Mouse (Mus musculus): Measurements from ENCODE around the gene Cryaa. TPM values are rescaled to one million over a fixed set of nuclear protein-coding genes. Genes with fewer than 3 reads are reported as not detected.

Gene Cryaa
- polyA plus RNA-seq (2015; fragmentation: Nextera tagmentation; extraction: Ambion mirVana), result 1.9 TPM in 1 of 2 replicates, not detected in the other

DNA sequence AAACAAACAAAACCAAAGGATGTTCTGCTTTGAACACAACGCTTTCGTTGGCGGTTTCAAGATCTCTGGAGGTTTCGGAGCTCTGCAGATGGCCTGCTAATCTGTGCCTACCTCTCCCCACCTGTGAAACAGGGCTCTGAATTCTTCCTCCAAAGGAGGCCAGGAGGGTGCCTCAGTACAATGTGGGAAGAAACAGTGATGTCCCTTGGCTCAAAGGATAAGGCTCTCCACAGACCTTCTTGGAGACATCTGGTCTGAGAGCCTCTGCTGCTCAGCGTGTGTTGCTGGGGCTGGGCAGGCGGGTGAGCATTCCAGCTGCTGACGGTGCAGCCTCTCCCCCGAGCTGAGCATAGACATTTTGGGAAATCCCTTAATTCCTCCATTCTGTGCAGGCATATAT lies at the start of gene Cryaa:
TSS of gene Cryaa (plus strand) at position 301 of the 400 bp plus-strand sequence.
- Histone ChIP-seq H3K4me2 (no peak within 1 kb of the TSS), H3K9ac (no peak within 1 kb of the TSS), H3K4me3 (no peak within 1 kb of the TSS), H3K36me3 (no peaks in the 10 kb centered on the region), H3K4me1 (no peaks in the 10 kb centered on the region), H3K27me3 (0 out of 2 replicates have a peak, but pooled peaks cover 2% of the 10 kb centered on the region), H3K9me3 (no peaks in the 10 kb centered on the region), H3K27ac (no peak within 1 kb of the TSS)
- WGBS, result 67% methylated on average over 8 of the region's 8 CpGs
- ATAC-seq (ENCODE audit: insufficient number of reproducible peaks, insufficient read depth, low FRiP score, low TSS enrichment, low read depth), result no peak

DNA sequence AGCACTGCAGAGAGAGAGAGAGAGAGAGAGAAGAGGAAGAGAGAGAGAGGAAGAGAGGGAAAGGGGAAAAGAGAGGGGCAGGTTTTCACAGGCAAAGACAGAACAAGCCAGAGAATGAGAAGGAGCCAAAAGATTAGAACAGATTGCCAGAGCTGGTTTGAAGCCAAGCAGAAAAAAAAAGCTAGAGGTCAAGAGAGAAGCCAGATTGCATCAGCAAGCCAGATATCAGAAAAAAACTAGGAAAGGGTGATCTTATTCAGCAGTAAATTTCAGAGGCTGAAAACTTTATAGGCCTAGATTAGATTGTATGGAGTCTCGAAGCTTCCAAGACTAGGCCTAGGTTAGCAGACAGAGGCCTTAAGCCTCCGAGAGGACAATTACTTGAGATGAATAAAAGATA lies 49.6 kb upstream of the Cryaa start:
- no peaks in the 10 kb centered on the region for H3K9me3 ChIP-seq
- H3K9ac ChIP-seq, result no peak overlapping the region
- no peak overlapping the region for H3K27ac ChIP-seq
- no peak overlapping the region for H3K4me3 ChIP-seq
- no peaks in the 10 kb centered on the region for H3K4me1 ChIP-seq
- H3K36me3 ChIP-seq, result no peaks in the 10 kb centered on the region
- ATAC-seq (ENCODE audit: insufficient number of reproducible peaks, insufficient read depth, low FRiP score, low TSS enrichment, low read depth), result no peak
- H3K4me2 ChIP-seq, result no peak overlapping the region
- WGBS, result 95% methylated on average over 2 of the region's 2 CpGs
- H3K27me3 ChIP-seq, result no peaks in the 10 kb centered on the region

DNA sequence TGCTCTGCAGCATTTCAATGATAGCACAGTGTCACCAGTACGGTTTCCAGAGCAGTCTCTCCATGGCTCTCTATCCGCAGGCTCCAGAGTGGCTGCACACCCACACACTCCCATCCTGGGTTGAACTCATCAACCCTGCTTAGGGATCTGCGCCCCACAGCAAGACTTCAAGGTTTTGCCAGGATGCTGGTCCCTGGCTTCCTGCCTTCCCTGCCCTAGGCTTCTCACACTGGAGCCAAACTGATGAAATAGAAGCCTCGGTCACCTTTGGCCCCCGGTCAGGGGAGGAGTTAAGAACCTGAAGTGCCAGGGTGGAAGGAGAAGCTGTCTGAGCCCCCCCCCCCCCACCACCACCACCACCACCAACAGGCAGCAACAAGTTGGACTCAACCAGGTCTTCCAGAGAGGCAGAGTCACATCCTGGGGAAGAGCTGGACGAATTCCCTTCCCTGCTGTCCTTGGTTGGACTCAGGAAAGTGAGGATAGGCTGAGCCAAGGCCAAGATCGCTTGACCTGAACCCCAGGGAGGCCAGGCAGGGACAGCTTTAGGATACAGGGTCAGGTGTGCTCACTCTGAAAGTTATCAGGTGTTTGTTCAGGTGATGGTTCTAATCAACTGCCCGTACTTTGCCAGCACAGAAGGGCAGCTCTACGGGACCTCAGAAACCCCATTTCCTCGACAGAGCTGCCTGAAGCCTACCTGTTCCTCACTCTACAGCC lies 46.4 kb upstream of the Cryaa start:
- 81% methylated on average over 10 of the region's 10 CpGs for WGBS
- Histone ChIP-seq H3K4me1 (peaks cover 2% of the 10 kb centered on the region), H3K9me3 (no peaks in the 10 kb centered on the region)

DNA sequence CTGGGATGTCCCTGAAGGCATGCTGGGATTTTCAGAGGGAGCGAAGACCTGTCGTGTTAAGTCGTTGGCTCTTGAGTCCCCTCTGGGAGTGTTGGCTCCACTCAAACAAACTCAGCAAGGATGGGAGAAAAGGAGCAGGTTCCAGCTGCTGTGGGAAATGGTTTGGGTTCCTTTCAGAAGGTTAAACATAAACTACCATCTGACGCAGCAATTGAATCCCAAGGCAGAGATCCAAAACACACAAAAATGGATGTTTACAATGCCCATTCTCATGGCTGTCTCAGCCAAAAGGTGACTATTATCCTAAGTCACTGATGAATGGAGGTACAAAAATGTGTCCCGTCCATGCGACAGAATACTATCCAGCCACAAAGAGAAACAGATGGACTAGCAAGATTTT lies 44.6 kb upstream of the Cryaa start:
- H3K36me3 ChIP-seq, result no peaks in the 10 kb centered on the region
- no peak overlapping the region for H3K4me2 ChIP-seq
- H3K4me1 ChIP-seq, result peaks cover 16% of the 10 kb centered on the region
- H3K4me3 ChIP-seq, result no peak overlapping the region
- no peak overlapping the region for H3K9ac ChIP-seq
- no peaks in the 10 kb centered on the region for H3K9me3 ChIP-seq
- no peak overlapping the region for H3K27ac ChIP-seq
- ATAC-seq (ENCODE audit: insufficient number of reproducible peaks, insufficient read depth, low FRiP score, low TSS enrichment, low read depth), result no peak
- WGBS, result 81% methylated on average over 6 of the region's 6 CpGs
- peaks cover 23% of the 10 kb centered on the region for H3K27me3 ChIP-seq

More for the DNA sequence above, 46.4 kb upstream of the Cryaa start:
- H3K27me3 ChIP-seq, result peaks cover 16% of the 10 kb centered on the region
- no peak overlapping the region for H3K4me2 ChIP-seq
- H3K4me3 ChIP-seq, result no peak overlapping the region
- no peak for ATAC-seq (ENCODE audit: insufficient number of reproducible peaks, insufficient read depth, low FRiP score, low TSS enrichment, low read depth)
- no peak overlapping the region for H3K27ac ChIP-seq
- H3K9ac ChIP-seq, result no peak overlapping the region
- H3K36me3 ChIP-seq, result no peaks in the 10 kb centered on the region

DNA sequence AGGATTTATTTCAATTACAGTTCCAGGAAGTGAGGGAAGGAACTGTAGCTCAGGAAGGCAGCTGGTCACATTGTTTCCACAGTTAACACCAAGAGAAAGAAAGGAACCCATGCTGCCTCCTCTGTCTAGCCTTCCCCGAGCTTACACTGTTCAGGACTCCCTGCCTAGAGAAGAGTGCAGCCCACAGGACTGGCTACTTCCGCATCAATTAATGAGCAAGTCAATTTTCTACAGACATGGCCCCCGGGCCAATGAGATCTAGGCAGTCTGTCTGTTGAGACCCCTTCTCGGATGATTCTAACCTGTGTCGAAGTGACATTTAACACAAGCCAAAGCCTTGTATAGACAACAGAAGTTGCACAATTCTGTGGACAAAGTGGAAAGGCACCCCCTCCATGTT lies 42.7 kb upstream of the Cryaa start:
- ATAC-seq (ENCODE audit: insufficient number of reproducible peaks, insufficient read depth, low FRiP score, low TSS enrichment, low read depth), result no peak
- Histone ChIP-seq H3K4me1 (peaks cover 16% of the 10 kb centered on the region), H3K9ac (no peak overlapping the region), H3K9me3 (no peaks in the 10 kb centered on the region), H3K27ac (no peak overlapping the region), H3K36me3 (no peaks in the 10 kb centered on the region), H3K27me3 (peaks cover 23% of the 10 kb centered on the region), H3K4me3 (no peak overlapping the region), H3K4me2 (no peak overlapping the region)
- 71% methylated on average over 5 of the region's 5 CpGs for WGBS

DNA sequence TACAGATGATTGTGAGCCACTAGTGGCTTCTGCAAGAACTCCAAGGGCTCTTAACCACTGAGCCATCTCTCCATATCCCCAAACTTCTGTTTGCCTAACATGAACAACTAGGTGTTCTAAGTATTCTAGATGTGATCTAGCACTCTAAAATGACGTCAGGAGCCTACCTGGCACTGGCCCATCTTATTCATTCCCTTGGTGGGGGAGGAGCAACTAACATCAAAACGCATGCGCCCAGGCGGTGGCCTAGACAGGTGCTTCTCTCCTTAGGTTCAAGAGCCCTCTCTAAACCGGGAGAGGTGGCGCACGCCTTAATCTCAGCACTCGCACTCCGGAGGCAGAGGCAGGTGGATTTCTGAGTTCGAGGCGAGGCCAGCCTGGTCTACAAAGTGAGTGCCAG lies 41.8 kb upstream of the Cryaa start:
- peaks cover 16% of the 10 kb centered on the region for H3K4me1 ChIP-seq
- H3K9ac ChIP-seq, result no peak overlapping the region
- no peak for ATAC-seq (ENCODE audit: insufficient number of reproducible peaks, insufficient read depth, low FRiP score, low TSS enrichment, low read depth)
- H3K27ac ChIP-seq, result no peak overlapping the region
- 60% methylated on average over 11 of the region's 11 CpGs for WGBS
- no peaks in the 10 kb centered on the region for H3K9me3 ChIP-seq
- H3K27me3 ChIP-seq, result peaks cover 23% of the 10 kb centered on the region
- H3K4me2 ChIP-seq, result peak overlapping the region; percentile 97
- no peak overlapping the region for H3K4me3 ChIP-seq
- H3K36me3 ChIP-seq, result no peaks in the 10 kb centered on the region

DNA sequence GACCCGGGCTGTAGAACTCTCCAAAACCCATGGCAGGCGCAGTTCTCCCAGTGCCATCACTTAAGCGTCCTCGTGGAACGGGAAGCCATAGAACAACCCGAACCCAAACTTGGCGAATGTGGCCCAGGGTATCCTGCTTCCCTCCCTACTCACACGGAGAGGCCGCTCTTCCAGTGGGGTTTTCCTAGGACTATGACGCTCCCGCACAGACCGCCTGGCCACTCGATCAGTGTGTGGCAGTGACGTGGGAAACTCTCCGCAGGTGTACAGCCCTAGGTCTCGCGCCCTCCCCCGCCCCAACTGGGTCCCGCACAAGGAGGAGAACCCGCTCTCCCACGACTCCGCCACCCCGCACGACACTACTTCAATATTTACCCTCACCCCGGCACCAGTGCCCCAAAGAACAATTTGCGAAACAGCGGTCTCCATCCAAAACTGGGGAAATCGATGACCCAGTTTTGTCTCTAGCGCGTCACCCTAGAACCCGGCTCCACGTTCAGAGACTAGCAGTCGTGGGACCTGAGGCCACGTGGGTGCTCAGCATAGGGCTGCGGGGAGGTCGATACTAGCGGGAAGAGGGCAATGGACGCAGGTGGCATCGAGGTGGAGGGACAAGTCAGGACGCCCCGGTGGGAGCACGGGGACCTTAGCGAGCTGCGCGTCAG lies 41.2 kb upstream of the Cryaa start:
- H3K9ac ChIP-seq, result peak overlapping the region; percentile 68
- ATAC-seq (ENCODE audit: insufficient number of reproducible peaks, insufficient read depth, low FRiP score, low TSS enrichment, low read depth), result peak; percentile 27; the same call in 1 of the 2 replicates
- H3K9me3 ChIP-seq, result no peaks in the 10 kb centered on the region
- peak overlapping the region; percentile 97 for H3K4me2 ChIP-seq
- H3K27ac ChIP-seq, result no peak overlapping the region
- 3% methylated on average over 45 of the region's 45 CpGs for WGBS
- peaks cover 23% of the 10 kb centered on the region for H3K27me3 ChIP-seq
- H3K4me3 ChIP-seq, result peak overlapping the region; percentile 55
- no peaks in the 10 kb centered on the region for H3K36me3 ChIP-seq
- peaks cover 16% of the 10 kb centered on the region for H3K4me1 ChIP-seq

DNA sequence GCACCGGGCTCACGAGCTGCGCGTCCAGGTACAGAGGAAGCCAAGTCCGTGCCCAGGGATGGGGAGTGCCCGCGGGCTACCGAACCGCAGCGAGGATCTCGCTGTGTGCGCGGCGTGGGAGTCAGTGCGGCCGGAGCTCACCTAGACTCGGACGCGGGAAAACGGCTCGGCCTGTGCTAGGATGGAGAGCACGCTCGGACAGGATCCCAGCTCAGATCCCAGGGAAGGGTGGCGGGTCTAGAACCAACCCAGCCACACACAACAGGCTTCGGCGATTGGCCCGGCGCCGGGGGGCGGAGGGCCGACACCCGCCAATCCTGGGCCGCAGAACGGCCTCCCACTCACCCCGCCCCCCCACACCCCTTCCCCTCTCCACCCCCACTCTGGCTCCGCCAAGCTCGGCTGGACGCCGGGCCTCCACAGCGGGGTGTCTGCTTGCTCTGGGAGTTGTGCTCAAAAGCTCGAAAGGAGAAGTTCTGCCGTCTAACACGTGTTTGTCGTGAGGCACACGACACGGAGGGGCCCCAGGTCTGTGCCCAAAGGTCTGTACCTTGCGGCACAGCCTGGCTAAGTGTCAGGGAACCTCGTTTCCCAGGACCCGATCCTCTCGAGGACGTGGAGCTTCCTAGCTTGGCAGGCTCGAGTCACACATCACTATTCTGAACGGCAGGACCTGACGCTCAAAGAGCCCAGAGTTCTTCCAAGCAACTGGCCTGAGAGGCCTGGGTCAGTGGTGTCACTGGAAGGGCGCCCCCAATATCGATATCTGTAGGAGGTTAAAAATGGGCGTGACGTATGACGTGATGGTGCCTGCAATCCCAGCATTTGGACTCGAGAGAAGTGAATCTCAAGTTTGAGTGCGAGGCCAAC lies 40.4 kb upstream of the Cryaa start, which contains the start of gene Cbs:
TSS of gene Cbs (minus strand) at position 297 of the 870 bp plus-strand sequence.
- H3K36me3 ChIP-seq, result no peaks in the 10 kb centered on the region
- 2% methylated on average over 61 of the region's 61 CpGs for WGBS
- H3K27ac ChIP-seq, result 0 out of 2 replicates have a peak within 1 kb of the TSS, but pooled peaks have one; percentile 48
- H3K4me3 ChIP-seq, result peak within 1 kb of the TSS; percentile 55
- H3K9ac ChIP-seq, result peak within 1 kb of the TSS; percentile 68
- peak within 1 kb of the TSS; percentile 97 for H3K4me2 ChIP-seq
- peaks cover 16% of the 10 kb centered on the region for H3K4me1 ChIP-seq
- peak; percentile 82 for ATAC-seq (ENCODE audit: insufficient number of reproducible peaks, insufficient read depth, low FRiP score, low TSS enrichment, low read depth)
- H3K9me3 ChIP-seq, result no peaks in the 10 kb centered on the region
- peaks cover 23% of the 10 kb centered on the region for H3K27me3 ChIP-seq

DNA sequence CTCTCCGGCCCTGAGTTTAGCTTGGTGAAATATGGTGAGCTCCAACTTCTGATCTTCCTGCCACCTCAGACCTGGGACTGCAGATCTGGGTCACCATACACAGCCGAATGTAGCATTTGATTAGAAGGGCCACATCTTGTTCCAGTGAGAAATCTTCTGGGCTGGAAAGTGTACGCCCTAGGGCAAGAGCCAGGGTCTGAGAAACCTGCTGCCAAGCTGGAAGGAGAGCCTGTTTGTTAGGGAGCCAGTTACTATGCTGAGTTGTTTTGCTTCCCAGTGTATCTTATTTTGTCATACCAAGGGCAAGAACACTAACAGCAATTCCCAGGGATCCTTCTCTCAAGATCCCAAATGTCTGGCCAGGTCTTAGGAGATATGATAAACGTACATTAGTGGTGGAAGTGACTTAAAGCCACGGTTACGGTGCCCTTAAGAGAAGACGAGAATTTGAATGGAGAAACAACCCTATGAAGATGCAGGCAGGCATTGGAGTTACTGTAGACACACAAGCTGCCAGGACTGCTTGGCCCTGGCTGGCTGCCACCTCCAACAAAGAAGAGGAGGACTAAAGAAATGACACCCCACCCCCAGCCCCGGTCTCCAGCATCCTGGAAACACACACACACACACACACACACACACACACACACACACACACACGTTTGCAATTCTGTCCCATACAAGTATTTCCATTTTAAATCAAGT lies 39.6 kb upstream of the Cryaa start:
- no peaks in the 10 kb centered on the region for H3K36me3 ChIP-seq
- peaks cover 16% of the 10 kb centered on the region for H3K4me1 ChIP-seq
- H3K9ac ChIP-seq, result no peak overlapping the region
- peak overlapping the region; percentile 97 for H3K4me2 ChIP-seq
- no peak for ATAC-seq (ENCODE audit: insufficient number of reproducible peaks, insufficient read depth, low FRiP score, low TSS enrichment, low read depth)
- H3K9me3 ChIP-seq, result no peaks in the 10 kb centered on the region
- 53% methylated on average over 9 of the region's 9 CpGs for WGBS
- peak overlapping the region; percentile 55; the same call in 1 of the 2 replicates for H3K4me3 ChIP-seq
- peaks cover 23% of the 10 kb centered on the region for H3K27me3 ChIP-seq
- no peak overlapping the region for H3K27ac ChIP-seq

DNA sequence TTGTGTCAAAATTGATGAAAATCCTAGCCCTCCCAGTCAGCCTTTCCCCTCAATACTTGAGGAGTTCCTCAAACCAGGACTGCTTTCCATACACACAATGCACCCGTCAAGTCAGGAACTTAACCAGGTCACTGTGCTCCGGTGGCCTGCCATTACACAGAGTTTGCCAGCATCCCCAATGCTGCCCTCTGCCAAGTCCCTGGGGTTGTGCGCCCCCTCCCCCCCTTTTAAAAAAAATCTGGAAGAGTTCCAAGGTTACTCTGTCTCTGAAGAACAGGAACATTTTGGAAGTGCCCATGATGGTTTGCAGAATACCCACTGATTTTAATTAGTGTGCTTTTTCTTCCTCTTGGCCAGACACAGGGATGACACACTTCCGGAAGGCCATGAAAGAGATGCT lies 38.0 kb upstream of the Cryaa start:
- H3K27ac ChIP-seq, result no peak overlapping the region
- H3K4me3 ChIP-seq, result no peak overlapping the region
- WGBS, result 57% methylated on average over 4 of the region's 4 CpGs
- H3K4me1 ChIP-seq, result peaks cover 16% of the 10 kb centered on the region
- ATAC-seq (ENCODE audit: insufficient number of reproducible peaks, insufficient read depth, low FRiP score, low TSS enrichment, low read depth), result no peak
- no peaks in the 10 kb centered on the region for H3K36me3 ChIP-seq
- no peak overlapping the region for H3K4me2 ChIP-seq
- H3K27me3 ChIP-seq, result peaks cover 23% of the 10 kb centered on the region
- no peaks in the 10 kb centered on the region for H3K9me3 ChIP-seq
- no peak overlapping the region for H3K9ac ChIP-seq

DNA sequence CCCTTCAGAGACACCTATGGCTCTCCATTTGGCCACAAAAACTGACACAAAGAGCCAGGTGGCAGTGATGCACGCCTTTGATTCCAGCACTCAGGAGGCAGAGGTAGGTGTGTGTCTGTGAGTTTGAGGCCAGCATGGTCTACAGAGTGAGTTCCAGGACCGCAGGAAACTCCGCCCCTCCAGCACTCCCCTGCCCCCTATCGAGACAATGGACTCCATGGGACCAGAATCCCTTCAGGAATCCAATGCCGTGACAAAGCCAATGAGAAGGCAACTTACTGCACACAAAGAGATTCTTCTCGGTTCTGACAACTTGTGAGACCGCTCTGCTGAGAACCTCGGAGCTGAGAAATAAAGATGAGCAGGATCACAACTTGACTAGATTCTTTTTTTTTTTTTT lies 35.3 kb upstream of the Cryaa start:
- Histone ChIP-seq H3K36me3 (peaks cover 19% of the 10 kb centered on the region), H3K27me3 (no peaks in the 10 kb centered on the region), H3K4me1 (peaks cover 4% of the 10 kb centered on the region; the same call in 1 of the 2 replicates), H3K9me3 (no peaks in the 10 kb centered on the region), H3K4me3 (no peak overlapping the region), H3K27ac (no peak overlapping the region), H3K9ac (no peak overlapping the region), H3K4me2 (no peak overlapping the region)
- no peak for ATAC-seq (ENCODE audit: insufficient number of reproducible peaks, insufficient read depth, low FRiP score, low TSS enrichment, low read depth)
- WGBS, result 43% methylated on average over 8 of the region's 8 CpGs
